Mouse (Mus musculus): ENCODE results near the gene Polr2g. TPM values are rescaled to one million over a fixed set of nuclear protein-coding genes. Genes with fewer than 3 reads are reported as not detected.

Polr2g gene
- polyA plus RNA-seq, 1 experiment from 2014 or later = 147 TPM

- no peaks in the 10 kb centered on the region for H3K27me3 ChIP-seq (replicated peaks)
- peak overlapping the region; percentile 84 for H3K9ac ChIP-seq
- no peak for ATAC-seq
- H3K4me3 ChIP-seq (replicated peaks) = peak overlapping the region; percentile 59
- H3K9me3 ChIP-seq = no peaks in the 10 kb centered on the region
- H3K27ac ChIP-seq = peak overlapping the region; percentile 100; the same call in 1 of the 2 replicates
- H3K4me1 ChIP-seq (replicated peaks) = peaks cover 22% of the 10 kb centered on the region
- 41% methylated on average over 6 of the region's 6 CpGs for whole genome bisulfite sequencing
- H3K4me2 ChIP-seq (replicated peaks) = peak overlapping the region; percentile 90
- H3K36me3 ChIP-seq = 0 out of 2 replicates have a peak, but pooled peaks cover 4% of the 10 kb centered on the region
Observed at GRCm38 (mm10) chr19:8773409-8773808, 25.0 kb downstream of the Polr2g start.

GRCm38 (mm10) chr19:8772996-8773395, 25.4 kb downstream of the Polr2g start:
- Histone ChIP-seq H3K9ac (peak overlapping the region; percentile 84), H3K4me2 (replicated peaks) (peak overlapping the region; percentile 90), H3K27ac (peak overlapping the region; percentile 100; the same call in 1 of the 2 replicates), H3K36me3 (0 out of 2 replicates have a peak, but pooled peaks cover 8% of the 10 kb centered on the region), H3K4me3 (replicated peaks) (peak overlapping the region; percentile 59), H3K4me1 (replicated peaks) (peaks cover 22% of the 10 kb centered on the region), H3K27me3 (replicated peaks) (no peaks in the 10 kb centered on the region), H3K9me3 (no peaks in the 10 kb centered on the region)
- ATAC-seq = no peak
- WGBS = 77% methylated on average over 5 of the region's 5 CpGs

GRCm38 (mm10) chr19:8770567-8771270, 27.7 kb downstream of the Polr2g start, which contains the start of gene Tmem223:
Gene Tmem223 (plus strand): TSS chr19:8770996.
- Histone ChIP-seq H3K27me3 (replicated peaks) (no peaks in the 10 kb centered on the region), H3K9ac (peak within 1 kb of the TSS; percentile 91), H3K9me3 (no peaks in the 10 kb centered on the region), H3K4me3 (replicated peaks) (peak within 1 kb of the TSS; percentile 73), H3K4me1 (replicated peaks) (peaks cover 22% of the 10 kb centered on the region), H3K36me3 (peaks cover 27% of the 10 kb centered on the region), H3K4me2 (replicated peaks) (peak within 1 kb of the TSS; percentile 67), H3K27ac (peak within 1 kb of the TSS; percentile 86)
- 21% methylated on average over 29 of the region's 29 CpGs for WGBS
- ATAC-seq = peak; percentile 63

- Histone ChIP-seq H3K9ac (no peak overlapping the region), H3K4me3 (replicated peaks) (no peak overlapping the region), H3K27ac (no peak overlapping the region), H3K27me3 (replicated peaks) (no peaks in the 10 kb centered on the region), H3K4me2 (replicated peaks) (no peak overlapping the region), H3K4me1 (replicated peaks) (0 out of 2 replicates have a peak, but pooled peaks cover 3% of the 10 kb centered on the region), H3K36me3 (peaks cover 55% of the 10 kb centered on the region), H3K9me3 (no peaks in the 10 kb centered on the region)
- 98% methylated on average over 9 of the region's 9 CpGs for WGBS
- ATAC-seq = no peak
Observed at GRCm38 (mm10) chr19:8765562-8765961, 32.8 kb downstream of the Polr2g start.

- Histone ChIP-seq H3K4me3 (replicated peaks) (no peak overlapping the region), H3K9me3 (no peaks in the 10 kb centered on the region), H3K4me1 (replicated peaks) (peaks cover under 1% of the 10 kb centered on the region; the same call in 1 of the 2 replicates), H3K9ac (no peak overlapping the region), H3K27me3 (replicated peaks) (no peaks in the 10 kb centered on the region), H3K36me3 (peaks cover 50% of the 10 kb centered on the region), H3K4me2 (replicated peaks) (no peak overlapping the region), H3K27ac (no peak overlapping the region)
- ATAC-seq = no peak
- 95% methylated on average over 4 of the region's 4 CpGs for whole genome bisulfite sequencing
Observed at GRCm38 (mm10) chr19:8763276-8763675, 35.1 kb downstream of the Polr2g start.

GRCm38 (mm10) chr19:8760757-8761156, 37.6 kb downstream of the Polr2g start:
- Histone ChIP-seq H3K9me3 (no peaks in the 10 kb centered on the region), H3K4me3 (replicated peaks) (no peak overlapping the region), H3K9ac (no peak overlapping the region), H3K4me2 (replicated peaks) (no peak overlapping the region), H3K36me3 (peaks cover 29% of the 10 kb centered on the region), H3K27me3 (replicated peaks) (no peaks in the 10 kb centered on the region), H3K27ac (no peak overlapping the region), H3K4me1 (replicated peaks) (peaks cover 7% of the 10 kb centered on the region; the same call in 1 of the 2 replicates)
- no peak for ATAC-seq
- WGBS = 96% methylated on average over 2 of the region's 2 CpGs

- Histone ChIP-seq H3K4me3 (replicated peaks) (no peak overlapping the region), H3K4me2 (replicated peaks) (peak overlapping the region; percentile 70; the same call in 1 of the 2 replicates)
- no peak for ATAC-seq
Observed at GRCm38 (mm10) chr19:8758899-8759298, 39.5 kb downstream of the Polr2g start.

GRCm38 (mm10) chr19:8757471-8757998, 40.8 kb downstream of the Polr2g start:
- Histone ChIP-seq H3K4me1 (replicated peaks) (peaks cover 9% of the 10 kb centered on the region; the same call in 1 of the 2 replicates), H3K4me2 (replicated peaks) (peak overlapping the region; percentile 70), H3K4me3 (replicated peaks) (peak overlapping the region; percentile 95), H3K27me3 (replicated peaks) (no peaks in the 10 kb centered on the region), H3K9ac (peak overlapping the region; percentile 96), H3K27ac (peak overlapping the region; percentile 94), H3K9me3 (no peaks in the 10 kb centered on the region), H3K36me3 (0 out of 2 replicates have a peak, but pooled peaks cover 8% of the 10 kb centered on the region)
- no peak for ATAC-seq
- WGBS = 3% methylated on average over 14 of the region's 14 CpGs

More at GRCm38 (mm10) chr19:8758899-8759298, 39.5 kb downstream of the Polr2g start:
- peaks cover 9% of the 10 kb centered on the region; the same call in 1 of the 2 replicates for H3K4me1 ChIP-seq (replicated peaks)
- no peaks in the 10 kb centered on the region for H3K9me3 ChIP-seq
- H3K27me3 ChIP-seq (replicated peaks) = no peaks in the 10 kb centered on the region
- H3K9ac ChIP-seq = no peak overlapping the region
- peaks cover 19% of the 10 kb centered on the region for H3K36me3 ChIP-seq
- H3K27ac ChIP-seq = no peak overlapping the region
- WGBS = 80% methylated on average over 2 of the region's 2 CpGs

GRCm38 (mm10) chr19:8756635-8757387, 41.6 kb downstream of the Polr2g start, which contains the start of gene Nxf1:
Gene Nxf1 (plus strand): TSS chr19:8757073.
- H3K27me3 ChIP-seq (replicated peaks) = no peaks in the 10 kb centered on the region
- no peaks in the 10 kb centered on the region for H3K9me3 ChIP-seq
- peak within 1 kb of the TSS; percentile 70 for H3K4me2 ChIP-seq (replicated peaks)
- H3K27ac ChIP-seq = peak within 1 kb of the TSS; percentile 94
- ATAC-seq = peak; percentile 96
- peak within 1 kb of the TSS; percentile 96 for H3K9ac ChIP-seq
- under 1% methylated on average over 75 of the region's 75 CpGs for WGBS
- 0 out of 2 replicates have a peak, but pooled peaks cover 7% of the 10 kb centered on the region for H3K36me3 ChIP-seq
- peak within 1 kb of the TSS; percentile 95 for H3K4me3 ChIP-seq (replicated peaks)
- H3K4me1 ChIP-seq (replicated peaks) = peaks cover 9% of the 10 kb centered on the region; the same call in 1 of the 2 replicates

- H3K4me3 ChIP-seq (replicated peaks) = no peak overlapping the region
- peaks cover 9% of the 10 kb centered on the region; the same call in 1 of the 2 replicates for H3K4me1 ChIP-seq (replicated peaks)
- no peaks in the 10 kb centered on the region for H3K27me3 ChIP-seq (replicated peaks)
- peak overlapping the region; percentile 70; the same call in 1 of the 2 replicates for H3K4me2 ChIP-seq (replicated peaks)
- H3K27ac ChIP-seq = no peak overlapping the region
- H3K9me3 ChIP-seq = no peaks in the 10 kb centered on the region
- H3K36me3 ChIP-seq = peaks cover 10% of the 10 kb centered on the region
- WGBS = 53% methylated on average over 3 of the region's 3 CpGs
- ATAC-seq = no peak
- no peak overlapping the region for H3K9ac ChIP-seq
Observed at GRCm38 (mm10) chr19:8755652-8756051, 42.7 kb downstream of the Polr2g start.

- Histone ChIP-seq H3K4me3 (replicated peaks) (no peak overlapping the region), H3K4me1 (replicated peaks) (peaks cover 8% of the 10 kb centered on the region), H3K27ac (no peak overlapping the region), H3K36me3 (peaks cover 42% of the 10 kb centered on the region), H3K9ac (no peak overlapping the region), H3K4me2 (replicated peaks) (no peak overlapping the region), H3K9me3 (no peaks in the 10 kb centered on the region), H3K27me3 (replicated peaks) (no peaks in the 10 kb centered on the region)
- no peak for ATAC-seq
- 83% methylated on average over 2 of the region's 2 CpGs for WGBS
Observed at GRCm38 (mm10) chr19:8747368-8747767, 51.0 kb downstream of the Polr2g start.

- Histone ChIP-seq H3K9ac (no peak overlapping the region), H3K4me1 (replicated peaks) (peaks cover 17% of the 10 kb centered on the region), H3K4me3 (replicated peaks) (no peak overlapping the region), H3K9me3 (no peaks in the 10 kb centered on the region), H3K27me3 (replicated peaks) (no peaks in the 10 kb centered on the region), H3K36me3 (peaks cover 40% of the 10 kb centered on the region), H3K4me2 (replicated peaks) (no peak overlapping the region), H3K27ac (no peak overlapping the region)
- 98% methylated on average over 1 of the region's 1 CpGs for WGBS
- no peak for ATAC-seq
Observed at GRCm38 (mm10) chr19:8745382-8745781, 53.0 kb downstream of the Polr2g start.
